Mouse (Mus musculus) testis, adult 2 months (tissue): ENCODE measurements around the gene Nrgn. TPM values are rescaled to one million over a fixed set of nuclear protein-coding genes. Genes with fewer than 3 reads are reported as not detected.

Experiments
- H3K27ac ChIP-seq: fragments of 200-500 bp; 2 replicates; pipeline ENCODE4 v1.5.1; 2012; ENCODE audit warnings: low read depth, low read length; ENCODE audit not compliant: control insufficient read depth, insufficient read depth
- H3K27me3 ChIP-seq: fragments of 200-500 bp; 2 replicates; pipeline ENCODE4 v1.6.1; 2012; ENCODE audit warnings: mild to moderate bottlenecking, low read length, moderate library complexity; ENCODE audit not compliant: control insufficient read depth, insufficient read depth
- H3K36me3 ChIP-seq: fragments of 200-500 bp; 2 replicates; pipeline ENCODE4 v1.6.1; 2012; ENCODE audit warnings: mild to moderate bottlenecking, low read length; ENCODE audit not compliant: control insufficient read depth, insufficient read depth
- H3K4me1 ChIP-seq: fragments of 200-500 bp; 2 replicates; pipeline ENCODE4 v1.6.1; 2012; ENCODE audit warnings: low read length; ENCODE audit not compliant: control insufficient read depth, insufficient read depth
- H3K4me3 ChIP-seq: fragments of 200-500 bp; 2 replicates; pipeline ENCODE4 v1.5.1; 2012; ENCODE audit warnings: low read depth, mild to moderate bottlenecking, low read length, moderate library complexity, mixed read lengths; ENCODE audit not compliant: control insufficient read depth
- CTCF ChIP-seq: fragments of 200-500 bp; IDR thresholded peaks from 2 replicates; pipeline ENCODE4 v1.5.1; 2012; ENCODE audit warnings: low read depth, mild to moderate bottlenecking, inconsistent platforms, low read length, moderate library complexity; ENCODE audit not compliant: control insufficient read depth, insufficient read depth, insufficient replicate concordance
- POLR2A ChIP-seq: fragments of 200-500 bp; IDR thresholded peaks from 2 replicates; pipeline ENCODE4 v1.6.1; 2012; ENCODE audit warnings: low read depth, mild to moderate bottlenecking, inconsistent platforms, low read length, moderate library complexity; ENCODE audit not compliant: control insufficient read depth
- polyA plus RNA-seq: library from polyadenylated mRNA; depleted of rRNA; stranded (reverse); fragments of >200 nt; gene quantifications from 2 replicates; pipeline ENCODE4 v1.2.3, GENCODE M21; 2012

The Nrgn gene
- polyA plus RNA-seq, 1 experiment, result 25.1 TPM

DNA sequence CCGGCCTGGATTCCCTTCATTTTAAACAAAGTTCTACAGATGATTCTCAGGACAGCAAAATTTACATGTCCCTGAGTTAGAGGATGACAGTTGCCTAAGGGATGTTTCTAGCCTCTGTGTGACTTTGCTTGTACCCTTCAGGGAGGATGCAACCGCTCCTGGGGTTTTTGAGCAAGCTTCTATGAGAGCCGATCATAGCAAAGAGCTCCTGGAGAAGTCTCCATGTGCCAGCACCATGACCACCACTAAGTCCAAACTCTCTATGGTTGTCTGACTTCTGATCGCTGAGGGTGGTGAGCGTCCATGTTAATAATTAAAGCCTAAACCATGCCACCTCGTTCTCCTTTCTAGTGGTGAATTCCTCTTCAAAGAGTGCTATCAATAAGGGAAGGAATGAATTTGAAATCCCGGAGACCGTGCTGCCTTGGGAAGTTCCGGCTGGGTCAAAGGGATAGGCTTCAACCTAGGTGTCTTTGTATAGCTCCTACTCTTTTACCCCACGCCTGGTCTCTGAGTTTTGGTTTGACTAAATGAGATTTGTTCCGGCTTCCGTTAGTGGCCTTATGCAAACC, 8.7 kb downstream of the Nrgn start:
- no peaks in the 10 kb centered on the region for H3K27me3 ChIP-seq
- no peak overlapping the region for H3K4me3 ChIP-seq
- H3K27ac ChIP-seq, result no peak overlapping the region
- TF ChIP-seq POLR2A, result no peak
- peaks cover 13% of the 10 kb centered on the region for H3K4me1 ChIP-seq
- H3K36me3 ChIP-seq, result no peaks in the 10 kb centered on the region

DNA sequence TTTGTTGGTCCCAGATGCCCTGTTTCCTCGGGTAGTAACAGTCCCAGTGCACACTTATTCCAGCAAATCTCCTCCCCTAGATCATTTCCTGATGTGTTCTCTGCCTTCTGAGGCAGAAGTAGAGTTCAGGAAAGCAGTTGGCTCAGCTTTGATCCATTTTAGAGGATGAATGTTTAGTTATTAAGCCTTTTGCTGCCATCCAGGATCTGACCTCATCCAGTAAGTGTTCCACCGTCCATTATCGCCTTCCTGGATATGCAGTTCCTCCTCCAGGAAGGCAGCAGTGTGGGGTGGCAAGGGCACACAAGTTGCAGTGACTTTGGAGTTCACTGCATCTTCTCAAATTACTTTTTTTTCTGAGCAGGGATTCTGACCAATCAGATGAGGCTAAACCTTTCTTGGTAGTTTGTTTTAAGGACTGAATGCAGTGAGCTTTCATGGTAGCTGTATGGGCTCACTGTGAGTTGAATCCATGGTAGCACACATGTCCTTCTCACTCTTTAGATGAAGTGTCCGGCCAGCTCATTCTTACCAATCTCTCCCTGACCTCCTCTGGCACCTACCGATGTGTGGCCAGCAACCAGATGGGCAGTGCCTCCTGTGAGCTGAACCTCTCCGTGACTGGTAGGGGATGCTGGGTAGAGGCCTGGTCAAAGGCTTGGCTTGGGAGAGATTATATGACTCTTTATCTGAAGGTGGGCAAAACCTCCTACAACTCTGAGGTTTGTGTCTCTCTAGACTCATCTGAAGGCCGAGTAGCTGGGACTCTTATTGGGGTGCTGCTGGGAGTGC, 10.7 kb downstream of the Nrgn start:
- H3K36me3 ChIP-seq, result no peaks in the 10 kb centered on the region
- H3K27ac ChIP-seq, result no peak overlapping the region
- H3K4me3 ChIP-seq, result no peak overlapping the region
- H3K27me3 ChIP-seq, result no peaks in the 10 kb centered on the region
- peaks cover 13% of the 10 kb centered on the region for H3K4me1 ChIP-seq
- TF ChIP-seq POLR2A (no peak), CTCF (no peak)

GRCm38 (mm10) chr9:37540701-37541575, 11.8 kb downstream of the Nrgn start:
- TF ChIP-seq POLR2A (no peak), CTCF (no peak)
- no peaks in the 10 kb centered on the region for H3K36me3 ChIP-seq
- H3K27me3 ChIP-seq, result no peaks in the 10 kb centered on the region
- H3K27ac ChIP-seq, result no peak overlapping the region
- peaks cover 12% of the 10 kb centered on the region for H3K4me1 ChIP-seq
- no peak overlapping the region for H3K4me3 ChIP-seq

DNA sequence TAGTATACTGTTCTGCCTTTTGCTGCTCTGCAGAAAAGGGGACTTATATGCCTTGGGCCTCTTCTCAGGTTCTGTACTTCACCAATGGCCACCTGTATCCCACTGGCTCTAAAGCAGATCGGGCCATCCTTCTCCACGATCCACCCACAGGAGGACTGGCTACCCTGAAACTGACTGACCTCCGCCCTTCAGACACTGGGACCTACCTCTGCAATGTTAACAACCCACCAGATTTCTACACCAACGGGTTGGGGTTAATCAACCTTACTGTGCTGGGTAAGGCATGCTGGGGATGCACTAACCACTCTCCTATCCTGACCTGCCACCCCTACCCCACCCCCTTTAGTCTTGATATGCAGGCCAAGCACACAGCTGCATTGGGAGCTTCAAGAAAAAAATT, 12.5 kb downstream of the Nrgn start:
- Histone ChIP-seq H3K4me1 (peaks cover 7% of the 10 kb centered on the region), H3K27ac (no peak overlapping the region), H3K36me3 (no peaks in the 10 kb centered on the region), H3K4me3 (no peak overlapping the region), H3K27me3 (no peaks in the 10 kb centered on the region)
- TF ChIP-seq POLR2A (no peak), CTCF (no peak)

GRCm38 (mm10) chr9:37539170-37540025, 13.3 kb downstream of the Nrgn start, which contains the start of gene Vsig2:
Gene Vsig2, plus strand, starts transcription at chr9:37539255.
- no peak for TF ChIP-seq POLR2A
- no peak for TF ChIP-seq CTCF
- Histone ChIP-seq H3K4me3 (no peak within 1 kb of the TSS), H3K27ac (no peak within 1 kb of the TSS), H3K27me3 (no peaks in the 10 kb centered on the region), H3K4me1 (peaks cover 6% of the 10 kb centered on the region; the same call in 1 of the 2 replicates), H3K36me3 (no peaks in the 10 kb centered on the region)

- Histone ChIP-seq H3K4me3 (no peak overlapping the region), H3K4me1 (peaks cover 6% of the 10 kb centered on the region; the same call in 1 of the 2 replicates), H3K27me3 (no peaks in the 10 kb centered on the region), H3K36me3 (no peaks in the 10 kb centered on the region), H3K27ac (no peak overlapping the region)
- TF ChIP-seq POLR2A (no peak), CTCF (no peak)
Measured at GRCm38 (mm10) chr9:37537658-37538250, 14.9 kb downstream of the Nrgn start.
